Mouse (Mus musculus) limb, embryonic 15.5 days (tissue): ENCODE results near the gene Olfr1489. TPM values are rescaled to one million over a fixed set of nuclear protein-coding genes. Genes with fewer than 3 reads are reported as not detected.
"Not testable (repeated sequence)": the region's sequence is repeated elsewhere in the genome, so short reads cannot be mapped to it uniquely, and the experiment has no call there.

Experiments
- ATAC-seq: fragments of 200-750 bp; cut with Nextera tagmentation; 2 replicates; pipeline ENCODE4 v1.8.0; 2017; ENCODE audit warnings: low read depth, moderate TSS enrichment; ENCODE audit not compliant: insufficient number of reproducible peaks, low FRiP score, low TSS enrichment
- H3K27ac ChIP-seq: fragments of 300-500 bp; sonication (generic); 2 replicates; pipeline ENCODE4 v1.5.1; 2015; ENCODE audit warnings: moderate library complexity, mild to moderate bottlenecking, inconsistent platforms
- H3K27me3 ChIP-seq: fragments of 300-500 bp; sonication (generic); 2 replicates; pipeline ENCODE4 v1.6.1; 2015; ENCODE audit warnings: inconsistent platforms
- H3K36me3 ChIP-seq: fragments of 300-500 bp; sonication (generic); 2 replicates; pipeline ENCODE4 v1.6.1; 2015; ENCODE audit warnings: inconsistent platforms
- H3K4me1 ChIP-seq: fragments of 300-500 bp; sonication (generic); 2 replicates; pipeline ENCODE4 v1.6.1; 2015; ENCODE audit warnings: inconsistent platforms
- H3K4me2 ChIP-seq: fragments of 300-500 bp; sonication (generic); 2 replicates; pipeline ENCODE4 v1.6.1; 2015; ENCODE audit warnings: mild to moderate bottlenecking, inconsistent platforms
- H3K4me3 ChIP-seq: fragments of 300-500 bp; sonication (generic); 2 replicates; pipeline ENCODE4 v1.5.1; 2015; ENCODE audit warnings: mild to moderate bottlenecking, inconsistent platforms
- H3K9ac ChIP-seq: fragments of 300-500 bp; sonication (generic); 2 replicates; pipeline ENCODE4 v1.6.1; 2015; ENCODE audit warnings: inconsistent platforms
- H3K9me3 ChIP-seq: fragments of 300-500 bp; sonication (generic); 2 replicates; pipeline ENCODE4 v1.6.1; 2016; ENCODE audit warnings: inconsistent platforms
- WGBS: fragments of 180-500 bp; shearing (Covaris S2); methylation state at CpG from one replicate; pipeline ENCODE4 v1.1.7; 2015; 5-methylcytosine and 5-hydroxymethylcytosine counted together
- microRNA-seq: library from miRNA; unstranded; fragments of <30 nt; microRNA quantifications from one replicate; pipeline ENCODE4, GENCODE M21; 2016
- polyA plus RNA-seq: library from polyadenylated mRNA; unstranded; fragments of >200 nt; fragmentation: Nextera tagmentation; extraction: Ambion mirVana; gene quantifications from 2 replicates; pipeline ENCODE4 v1.2.1, GENCODE M21; 2015

Olfr1489 gene
- polyA plus RNA-seq: not detected in 2 replicates

DNA sequence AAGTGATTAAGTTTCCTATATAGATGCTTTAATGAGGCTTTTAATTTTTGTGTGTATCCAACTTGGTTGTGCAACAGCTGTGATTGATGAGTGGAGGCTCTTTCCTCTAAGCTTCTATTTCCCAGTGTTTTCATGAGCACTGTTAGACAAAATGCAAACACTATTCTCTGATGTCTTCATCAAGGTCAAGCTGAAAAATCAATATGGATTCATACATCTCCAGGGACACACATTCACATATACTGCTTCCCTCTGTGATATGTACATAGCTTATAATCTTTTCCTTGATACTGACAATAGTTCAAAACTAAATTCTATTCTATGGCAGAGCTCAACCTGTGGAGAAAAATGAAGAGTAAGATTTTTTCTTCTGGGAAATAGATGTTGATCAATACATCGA is at the start of gene Olfr1489:
Gene Olfr1489, plus strand, starts transcription at position 301 of the 400 bp plus-strand sequence.
- no peak within 1 kb of the TSS for H3K9ac ChIP-seq
- no peaks in the 10 kb centered on the region for H3K36me3 ChIP-seq
- no peaks in the 10 kb centered on the region for H3K27me3 ChIP-seq
- no peak within 1 kb of the TSS for H3K27ac ChIP-seq
- no peak for ATAC-seq
- WGBS: 84% methylated on average over 1 of the region's 1 CpGs
- H3K4me3 ChIP-seq: no peak within 1 kb of the TSS
- H3K4me1 ChIP-seq: no peaks in the 10 kb centered on the region
- H3K9me3 ChIP-seq: no peaks in the 10 kb centered on the region
- no peak within 1 kb of the TSS for H3K4me2 ChIP-seq

GRCm38 (mm10) chr19:13583211-13583610 is 48.2 kb upstream of the Olfr1489 start, which contains the start of gene Olfr1484:
TSS of gene Olfr1484 (plus strand) at chr19:13583511.
- Histone ChIP-seq H3K27ac (no peak within 1 kb of the TSS), H3K9me3 (no peaks in the 10 kb centered on the region), H3K9ac (no peak within 1 kb of the TSS), H3K27me3 (no peaks in the 10 kb centered on the region), H3K36me3 (no peaks in the 10 kb centered on the region), H3K4me3 (no peak within 1 kb of the TSS), H3K4me1 (no peaks in the 10 kb centered on the region), H3K4me2 (no peak within 1 kb of the TSS)
- no peak for ATAC-seq
- WGBS: 83% methylated on average over 1 of the region's 1 CpGs

DNA sequence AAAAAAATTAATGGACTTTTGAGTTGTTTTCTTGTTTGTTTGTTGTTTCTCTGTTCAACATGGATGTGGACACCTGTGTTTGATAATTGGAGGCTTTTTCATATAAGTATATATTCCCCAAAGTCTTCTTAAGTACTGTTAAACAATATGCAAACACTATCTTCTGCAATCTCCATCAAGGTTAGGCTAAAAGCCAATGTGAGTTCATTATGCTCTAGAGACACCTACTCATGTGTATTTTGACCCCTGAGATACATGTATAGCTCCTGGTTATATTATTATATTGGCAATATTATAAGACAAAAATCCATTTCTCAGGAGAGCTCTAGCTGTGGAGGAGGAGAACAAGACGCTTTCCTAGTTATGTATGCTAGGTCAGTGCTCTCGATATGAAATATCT is 14.3 kb upstream of the Olfr1489 start, which contains the start of gene Olfr1487:
Gene Olfr1487, plus strand, starts transcription at position 301 of the 400 bp plus-strand sequence.
- H3K9me3 ChIP-seq, H3K4me3 ChIP-seq, H3K36me3 ChIP-seq, H3K27ac ChIP-seq, H3K4me2 ChIP-seq, H3K9ac ChIP-seq, H3K4me1 ChIP-seq, H3K27me3 ChIP-seq, ATAC-seq: not testable (repeated sequence)
- 87% methylated on average over 2 of the region's 2 CpGs for WGBS

GRCm38 (mm10) chr19:13650791-13651190 is 19.4 kb downstream of the Olfr1489 start, which contains the start of gene Olfr1490:
TSS of gene Olfr1490 (plus strand) at chr19:13651091.
- Histone ChIP-seq H3K27me3 (no peaks in the 10 kb centered on the region), H3K36me3 (no peaks in the 10 kb centered on the region), H3K4me3 (no peak within 1 kb of the TSS), H3K4me1 (no peaks in the 10 kb centered on the region), H3K27ac (no peak within 1 kb of the TSS), H3K9ac (no peak within 1 kb of the TSS), H3K4me2 (no peak within 1 kb of the TSS), H3K9me3 (no peaks in the 10 kb centered on the region)
- WGBS: 71% methylated on average over 1 of the region's 1 CpGs
- ATAC-seq: no peak

Small RNA genes lying within 50 kb of the gene (microRNA-seq; reads per million reads assigned to microRNA genes)
- gene Gm22323: not detected
- gene Gm23931: not detected

Other genes starting within 250 kb of the Olfr1489 start
- gene Olfr1469, start 223.8 kb upstream of the Olfr1489 start, polyA plus RNA-seq: not detected in 2 replicates
- not detected in 2 replicates for gene Olfr1471, start 188.2 kb upstream of the Olfr1489 start, polyA plus RNA-seq
- gene Olfr1472, start 175.5 kb upstream of the Olfr1489 start, polyA plus RNA-seq: not detected in 2 replicates
- gene Olfr1474, start 162.1 kb upstream of the Olfr1489 start, polyA plus RNA-seq: not detected in 2 replicates
- not detected in 2 replicates for gene Olfr1475, start 151.4 kb upstream of the Olfr1489 start, polyA plus RNA-seq
- not detected in 2 replicates for gene Olfr1477, start 131.1 kb upstream of the Olfr1489 start, polyA plus RNA-seq
- gene Olfr1480, start 103.7 kb upstream of the Olfr1489 start, polyA plus RNA-seq: not detected in 2 replicates
- gene Olfr1484, start 48.1 kb upstream of the Olfr1489 start, polyA plus RNA-seq: not detected in 2 replicates
- gene Olfr1487, start 14.2 kb upstream of the Olfr1489 start, polyA plus RNA-seq: not detected in 2 replicates
- not detected in 2 replicates for gene Olfr1490, start 19.5 kb downstream of the Olfr1489 start, polyA plus RNA-seq
- gene Olfr1491, start 65.6 kb downstream of the Olfr1489 start, polyA plus RNA-seq: not detected in 2 replicates
- not detected in 2 replicates for gene Olfr1493-ps1, start 91.7 kb downstream of the Olfr1489 start, polyA plus RNA-seq
- gene Olfr1494, start 108.1 kb downstream of the Olfr1489 start, polyA plus RNA-seq: not detected in 2 replicates
- not detected in 2 replicates for gene Olfr1495, start 133.0 kb downstream of the Olfr1489 start, polyA plus RNA-seq
- not detected in 2 replicates for gene Olfr1496, start 146.3 kb downstream of the Olfr1489 start, polyA plus RNA-seq
- not detected in 2 replicates for gene Olfr1497, start 166.6 kb downstream of the Olfr1489 start, polyA plus RNA-seq
- gene Olfr1499, start 187.8 kb downstream of the Olfr1489 start, polyA plus RNA-seq: not detected in 2 replicates
- not detected in 2 replicates for gene Olfr1500, start 198.9 kb downstream of the Olfr1489 start, polyA plus RNA-seq
- not detected in 2 replicates for gene Olfr1501, start 219.1 kb downstream of the Olfr1489 start, polyA plus RNA-seq
- not detected in 2 replicates for gene Olfr1502, start 230.2 kb downstream of the Olfr1489 start, polyA plus RNA-seq